Mouse (Mus musculus) ES-Bruce4 (cell line): ENCODE data around the gene Nanos1. TPM values are rescaled to one million over a fixed set of nuclear protein-coding genes. Genes with fewer than 3 reads are reported as not detected.

Experiments
- H3K27ac ChIP-seq: 2 replicates; pipeline ENCODE4 v1.5.1; 2012; ENCODE audit warnings: low read length, inconsistent platforms; ENCODE audit not compliant: insufficient read depth
- H3K27me3 ChIP-seq: 2 replicates; pipeline ENCODE4 v1.6.1; 2012; ENCODE audit warnings: mild to moderate bottlenecking, low read length, inconsistent platforms; ENCODE audit not compliant: control insufficient read depth, poor library complexity, insufficient read depth, severe bottlenecking
- H3K36me3 ChIP-seq: 2 replicates; pipeline ENCODE4 v1.6.1; 2012; ENCODE audit warnings: inconsistent platforms, mild to moderate bottlenecking, low read length, moderate library complexity; ENCODE audit not compliant: control insufficient read depth, poor library complexity, insufficient read depth, severe bottlenecking
- H3K4me1 ChIP-seq: one replicate; pipeline ENCODE4 v1.8.1; 2011; ENCODE audit warnings: low read length; ENCODE audit not compliant: control insufficient read depth, insufficient read depth
- H3K4me3 ChIP-seq: 2 replicates; pipeline ENCODE4 v1.5.1; 2011; ENCODE audit warnings: low read depth, mild to moderate bottlenecking, low read length
- H3K9ac ChIP-seq: 2 replicates; pipeline ENCODE4 v1.6.1; 2012; ENCODE audit warnings: low read depth, mild to moderate bottlenecking, inconsistent platforms; ENCODE audit not compliant: poor library complexity, severe bottlenecking
- H3K9me3 ChIP-seq: replicated peaks from 2 replicates; pipeline ENCODE4 v1.6.1; 2012; ENCODE audit warnings: mild to moderate bottlenecking, low read length, inconsistent platforms; ENCODE audit not compliant: control insufficient read depth, poor library complexity, insufficient read depth, severe bottlenecking
- CTCF ChIP-seq: IDR thresholded peaks from one replicate; pipeline ENCODE4 v1.8.1; 2011; ENCODE audit warnings: low read depth, low read length
- EP300 ChIP-seq: IDR thresholded peaks from 2 replicates; pipeline ENCODE4 v1.6.1; 2011; ENCODE audit warnings: low read depth, low read length; ENCODE audit not compliant: insufficient read depth
- POLR2A ChIP-seq: IDR thresholded peaks from one replicate; pipeline ENCODE4 v1.8.1; 2011; ENCODE audit warnings: low read length; ENCODE audit not compliant: insufficient read depth
- polyA plus RNA-seq: library from polyadenylated mRNA; stranded (reverse); fragments of >200 nt; gene quantifications from 2 replicates; pipeline ENCODE4 v1.2.4, GENCODE M21; 2011; ENCODE audit warnings: low read depth; ENCODE audit not compliant: missing spikeins, insufficient read depth, insufficient read length

Gene Nanos1
- polyA plus RNA-seq, 1 experiment, result 4.2 TPM

- H3K27ac ChIP-seq, result no peak overlapping the region
- H3K36me3 ChIP-seq, result peaks cover 4% of the 10 kb centered on the region; the same call in 1 of the 2 replicates
- no peaks in the 10 kb centered on the region for H3K27me3 ChIP-seq
- H3K9ac ChIP-seq, result no peak overlapping the region
- H3K4me3 ChIP-seq, result no peak overlapping the region
- no peak for TF ChIP-seq POLR2A
- no peaks in the 10 kb centered on the region for H3K4me1 ChIP-seq
- no peaks in the 10 kb centered on the region for H3K9me3 ChIP-seq
Measured at GRCm38 (mm10) chr19:60793170-60793707, 37.5 kb downstream of the Nanos1 start.

GRCm38 (mm10) chr19:60795244-60795643, 39.5 kb downstream of the Nanos1 start:
- no peaks in the 10 kb centered on the region for H3K36me3 ChIP-seq
- H3K9me3 ChIP-seq, result no peaks in the 10 kb centered on the region
- no peaks in the 10 kb centered on the region for H3K4me1 ChIP-seq
- H3K27ac ChIP-seq, result no peak overlapping the region
- TF ChIP-seq EP300 (no peak), POLR2A (no peak), CTCF (no peak)
- H3K4me3 ChIP-seq, result no peak overlapping the region
- H3K9ac ChIP-seq, result no peak overlapping the region
- H3K27me3 ChIP-seq, result no peaks in the 10 kb centered on the region

DNA sequence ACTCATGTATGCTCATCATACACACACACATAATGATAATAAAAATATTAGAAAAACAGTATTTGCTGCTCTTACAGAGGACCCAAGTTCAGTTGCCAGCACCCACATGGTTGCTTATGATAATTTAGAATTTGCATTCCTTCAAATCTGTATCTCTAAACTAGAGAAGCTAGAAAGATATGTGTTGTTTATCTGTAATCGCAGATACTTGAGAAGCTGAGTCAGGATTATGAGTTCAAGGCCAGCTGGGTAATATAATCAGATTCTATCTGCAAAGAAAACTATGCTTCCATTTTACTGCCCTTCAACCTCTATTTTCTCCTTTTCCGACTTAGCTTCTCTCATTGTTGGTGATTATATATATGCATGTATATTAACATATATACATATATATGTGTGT, 41.6 kb downstream of the Nanos1 start:
- H3K4me3 ChIP-seq, result no peak overlapping the region
- no peaks in the 10 kb centered on the region for H3K9me3 ChIP-seq
- no peaks in the 10 kb centered on the region for H3K27me3 ChIP-seq
- TF ChIP-seq POLR2A (no peak), EP300 (no peak), CTCF (no peak)
- H3K9ac ChIP-seq, result no peak overlapping the region
- H3K36me3 ChIP-seq, result no peaks in the 10 kb centered on the region
- no peak overlapping the region for H3K27ac ChIP-seq
- no peaks in the 10 kb centered on the region for H3K4me1 ChIP-seq

GRCm38 (mm10) chr19:60799867-60800569, 44.2 kb downstream of the Nanos1 start:
- Histone ChIP-seq H3K36me3 (no peaks in the 10 kb centered on the region), H3K27me3 (no peaks in the 10 kb centered on the region), H3K27ac (no peak overlapping the region), H3K4me1 (no peaks in the 10 kb centered on the region), H3K9ac (no peak overlapping the region), H3K9me3 (no peaks in the 10 kb centered on the region), H3K4me3 (no peak overlapping the region)
- TF ChIP-seq CTCF, result no peak
- no peak for TF ChIP-seq EP300
- no peak for TF ChIP-seq POLR2A

DNA sequence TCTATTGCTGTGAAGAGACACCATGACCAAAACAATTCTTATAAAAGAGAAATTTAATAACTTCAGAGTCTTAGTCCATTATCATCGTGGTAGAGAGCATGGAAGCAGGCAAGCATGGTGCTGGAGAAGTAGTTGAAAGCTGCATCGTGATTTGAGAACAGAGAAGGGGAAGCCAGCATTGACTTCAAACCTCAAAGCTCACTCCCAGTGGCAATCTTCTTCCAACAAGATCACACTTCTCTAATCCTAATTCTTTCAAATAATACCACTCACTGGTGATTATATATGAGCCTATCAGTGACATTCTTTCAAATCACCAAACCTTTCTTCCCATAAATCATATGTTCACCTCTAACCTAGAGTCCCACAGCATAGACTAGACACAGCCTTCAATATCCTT, 49.1 kb downstream of the Nanos1 start:
- TF ChIP-seq CTCF (no peak), EP300 (no peak), POLR2A (no peak)
- no peaks in the 10 kb centered on the region for H3K27me3 ChIP-seq
- H3K36me3 ChIP-seq, result no peaks in the 10 kb centered on the region
- no peak overlapping the region for H3K9ac ChIP-seq
- H3K4me3 ChIP-seq, result no peak overlapping the region
- H3K27ac ChIP-seq, result no peak overlapping the region
- no peaks in the 10 kb centered on the region for H3K4me1 ChIP-seq
- H3K9me3 ChIP-seq, result no peaks in the 10 kb centered on the region

Other genes with a start within 250 kb of the Nanos1 start
- 60.4 and 62.1 TPM in 2 replicates for gene Cacul1, start 175.0 kb upstream of the Nanos1 start, polyA plus RNA-seq
- gene Eif3a, start 34.7 kb downstream of the Nanos1 start, polyA plus RNA-seq, result 435 and 454 TPM in 2 replicates
- gene Fam45a, start 55.6 kb downstream of the Nanos1 start, polyA plus RNA-seq, result 32.3 and 37.6 TPM in 2 replicates
- 1.8 and 2.8 TPM in 2 replicates for gene Sfxn4, start 105.5 kb downstream of the Nanos1 start, polyA plus RNA-seq
- gene Prdx3, start 118.6 kb downstream of the Nanos1 start, polyA plus RNA-seq, result 47.7 and 48.4 TPM in 2 replicates
- 1.2 and 1.3 TPM in 2 replicates for gene Grk5, start 133.8 kb downstream of the Nanos1 start, polyA plus RNA-seq